Mouse (Mus musculus) effector memory CD4-positive, alpha-beta T cell, adult 5 months (primary cell): ENCODE data around the gene Gm11116. TPM values are rescaled to one million over a fixed set of nuclear protein-coding genes. Genes with fewer than 3 reads are reported as not detected.

ENCODE experiments used
- polyA plus RNA-seq: library from polyadenylated mRNA; unstranded; fragments of 100-300 nt; shearing (Covaris generic); gene quantifications from one replicate; pipeline ENCODE4 v1.2.1, GENCODE M21; 2017

The Gm11116 gene
- not detected for polyA plus RNA-seq

DNA sequence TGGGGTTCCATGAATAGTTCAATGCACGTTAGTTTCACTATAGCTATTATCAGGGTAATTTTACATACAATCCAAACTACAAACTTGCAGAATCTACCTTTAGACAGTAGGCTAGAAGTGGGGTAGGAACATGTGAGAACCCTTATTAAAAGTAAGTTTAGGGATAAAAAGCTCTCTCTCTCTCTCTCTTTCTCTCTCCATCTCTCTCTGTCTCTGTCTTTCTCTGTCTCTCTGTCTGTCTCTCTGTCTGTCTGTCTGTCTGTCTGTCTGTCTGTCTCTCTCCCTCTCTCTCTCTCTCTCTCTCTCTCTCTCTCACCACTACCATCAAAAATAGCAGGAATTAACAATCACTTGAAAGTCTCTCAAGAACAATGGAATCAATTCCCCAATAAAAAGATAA, at the start of gene Gm11116:
Gene Gm11116 (minus strand): TSS at position 101 of the 400 bp plus-strand sequence.

DNA sequence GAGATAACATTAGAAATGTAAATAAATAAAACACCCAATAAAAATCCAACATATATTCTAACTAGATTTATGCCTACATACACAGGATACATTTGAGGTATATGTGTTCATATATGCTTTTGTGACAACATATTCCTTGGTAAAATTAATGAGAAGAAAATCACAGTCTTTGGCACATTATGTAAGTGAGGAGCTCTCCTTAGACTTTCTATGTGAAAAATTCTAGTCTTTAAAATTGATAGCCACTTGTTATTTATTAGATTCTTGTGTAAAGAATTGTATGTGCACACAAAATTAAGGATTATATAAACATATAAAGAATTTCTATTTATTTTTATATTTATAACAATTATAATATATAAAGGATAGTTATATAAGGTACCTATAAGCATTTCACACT, 42.7 kb upstream of the Gm11116 start, which contains the start of gene Gm11115:
Gene Gm11115 (minus strand): TSS at position 101 of the 400 bp plus-strand sequence.

DNA sequence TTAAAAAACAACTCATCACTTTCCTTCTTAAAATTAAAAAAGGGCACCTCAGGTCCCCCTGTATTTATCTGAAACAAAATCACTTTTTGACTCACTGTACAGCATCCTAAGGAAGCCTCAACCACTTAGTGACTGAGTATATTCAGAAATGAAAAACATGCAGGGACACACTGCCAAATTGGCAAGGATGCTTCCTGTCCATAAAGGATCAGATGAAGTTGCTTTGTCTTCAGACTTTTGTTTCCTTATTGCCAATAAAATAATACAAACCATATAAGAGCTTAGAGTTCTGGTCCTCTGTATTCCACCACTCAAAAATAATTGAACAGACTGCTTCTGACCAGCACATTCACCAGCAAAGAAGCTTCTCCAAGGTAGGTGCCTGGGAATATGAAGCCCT, 25.1 kb downstream of the Gm11116 start, which contains the start of gene Smr2:
Gene Smr2 (plus strand): TSS at position 301 of the 400 bp plus-strand sequence.

Other genes with a start within 250 kb of the Gm11116 start
- gene Odam, start 226.5 kb downstream of the Gm11116 start, polyA plus RNA-seq: not detected
- gene Csn3, start 186.0 kb downstream of the Gm11116 start, polyA plus RNA-seq: not detected
- gene 2310003L06Rik, start 142.1 kb downstream of the Gm11116 start, polyA plus RNA-seq: not detected
- gene Gm28434, start 142.0 kb downstream of the Gm11116 start, polyA plus RNA-seq: not detected
- not detected for gene Cabs1, start 132.1 kb downstream of the Gm11116 start, polyA plus RNA-seq
- gene Smr3a, start 109.0 kb downstream of the Gm11116 start, polyA plus RNA-seq: not detected
- not detected for gene Smr2, start 25.0 kb downstream of the Gm11116 start, polyA plus RNA-seq
- not detected for gene Gm11115, start 42.6 kb upstream of the Gm11116 start, polyA plus RNA-seq
- 0.76 TPM for gene Gm7714, start 157.4 kb upstream of the Gm11116 start, polyA plus RNA-seq
- not detected for gene Prol1, start 205.8 kb upstream of the Gm11116 start, polyA plus RNA-seq